Mouse (Mus musculus) MEL (cell line): ENCODE measurements around the gene Dmrt2. TPM values are rescaled to one million over a fixed set of nuclear protein-coding genes. Genes with fewer than 3 reads are reported as not detected.
A peak's percentile ranks its signal among the peaks of the same experiment; 100 is the strongest.

Source experiments
- DNase-seq: peaks from one replicate; pipeline ENCODE4 v3.0.0; 2011; ENCODE audit warnings: low read depth, low spot score
- H3K27ac ChIP-seq: 2 replicates; pipeline ENCODE4 v1.5.1; 2012; ENCODE audit warnings: low read depth, mild to moderate bottlenecking, control low read depth, low read length, moderate library complexity; ENCODE audit not compliant: control insufficient read depth
- H3K27me3 ChIP-seq, 2 experiments: fragments of 150-350 bp in 1 of 2; sonication (generic) in 1 of 2; 2 replicates each; pipeline ENCODE4 v1.6.1; 2012; ENCODE audit warnings: low read length in 2 of 2, mild to moderate bottlenecking in 2 of 2, improper control_type of control experiment in 1 of 2, moderate library complexity in 1 of 2; ENCODE audit not compliant: insufficient read depth in 2 of 2, control insufficient read depth in 1 of 2
- H3K36me3 ChIP-seq, 2 experiments: 2 replicates each; pipeline ENCODE4 v1.6.1; 2012 to 2014; ENCODE audit warnings: low read length in 2 of 2, improper control_type of control experiment in 1 of 2, inconsistent platforms in 1 of 2, mild to moderate bottlenecking in 1 of 2; ENCODE audit not compliant: insufficient read depth in 2 of 2, control insufficient read depth in 1 of 2
- H3K4me1 ChIP-seq, 2 experiments: fragments of 150-350 bp in 1 of 2; sonication (generic) in 1 of 2; 2 replicates each; pipeline ENCODE4 v1.6.1; 2012; ENCODE audit warnings: low read length in 2 of 2, improper control_type of control experiment in 1 of 2, mild to moderate bottlenecking in 1 of 2; ENCODE audit not compliant: insufficient read depth in 2 of 2, control insufficient read depth in 1 of 2
- H3K4me3 ChIP-seq, 2 experiments: fragments of 150-350 bp in 1 of 2; sonication (generic) in 1 of 2; 2 replicates each; pipeline ENCODE4 v1.5.1; 2012; ENCODE audit warnings: low read depth in 2 of 2, low read length in 2 of 2, mild to moderate bottlenecking in 2 of 2, moderate library complexity in 2 of 2, control low read depth in 1 of 2, improper control_type of control experiment in 1 of 2; ENCODE audit not compliant: control insufficient read depth in 1 of 2, insufficient read depth in 1 of 2
- H3K79me2 ChIP-seq: 2 replicates; pipeline ENCODE4 v1.6.1; 2012; ENCODE audit warnings: mild to moderate bottlenecking, low read length, moderate library complexity; ENCODE audit not compliant: control insufficient read depth, poor library complexity, insufficient read depth
- H3K9ac ChIP-seq: 2 replicates; pipeline ENCODE4 v1.6.1; 2012; ENCODE audit warnings: low read depth, mild to moderate bottlenecking, control low read depth, low read length, moderate library complexity; ENCODE audit not compliant: control insufficient read depth, poor library complexity, severe bottlenecking
- H3K9me3 ChIP-seq: fragments of 150-350 bp; sonication (generic); replicated peaks from 2 replicates; pipeline ENCODE4 v1.6.1; 2012; ENCODE audit warnings: mild to moderate bottlenecking, low read length, improper control_type of control experiment, moderate library complexity; ENCODE audit not compliant: insufficient read depth
- CHD1 ChIP-seq: IDR thresholded peaks from 2 replicates; pipeline ENCODE4 v1.6.1; 2012; ENCODE audit warnings: low read depth, mild to moderate bottlenecking, inconsistent platforms, low read length, improper control_type of control experiment
- CHD2 ChIP-seq: IDR thresholded peaks from 2 replicates; pipeline ENCODE4 v1.6.1; 2011; ENCODE audit warnings: low read length, improper control_type of control experiment
- CTCF ChIP-seq, 3 experiments: IDR thresholded peaks in 2 of 3; conservative IDR thresholded peaks in 1 of 3; 2 replicates each; pipeline ENCODE4 v1.5.1; 2011 to 2012; ENCODE audit warnings: low read length in 3 of 3, low read depth in 2 of 3, mild to moderate bottlenecking in 2 of 3, improper control_type of control experiment in 1 of 3, inconsistent platforms in 1 of 3, mixed read lengths in 1 of 3, moderate library complexity in 1 of 3; ENCODE audit not compliant: control insufficient read depth in 1 of 3, insufficient read depth in 1 of 3, poor library complexity in 1 of 3, severe bottlenecking in 1 of 3
- ELF1 ChIP-seq: IDR thresholded peaks from 2 replicates; pipeline ENCODE4 v1.6.1; 2014; ENCODE audit warnings: low read depth, mild to moderate bottlenecking, inconsistent platforms, low read length, improper control_type of control experiment, moderate library complexity
- ETS1 ChIP-seq: IDR thresholded peaks from 2 replicates; pipeline ENCODE4 v1.6.1; 2012; ENCODE audit warnings: low read depth, mild to moderate bottlenecking, inconsistent platforms, low read length, improper control_type of control experiment, moderate library complexity
- KAT2A ChIP-seq: conservative IDR thresholded peaks from 2 replicates; pipeline ENCODE4 v1.6.1; 2012; ENCODE audit warnings: low read depth, low read length, improper control_type of control experiment, inconsistent platforms
- MEF2A ChIP-seq: IDR thresholded peaks from 2 replicates; pipeline ENCODE4 v1.6.1; 2014; ENCODE audit warnings: low read depth, mild to moderate bottlenecking, inconsistent platforms, low read length, improper control_type of control experiment; ENCODE audit not compliant: poor library complexity, insufficient replicate concordance, severe bottlenecking; ENCODE audit errors: extremely low read depth
- MXI1 ChIP-seq: IDR thresholded peaks from 2 replicates; pipeline ENCODE4 v1.6.1; 2011; ENCODE audit warnings: mild to moderate bottlenecking, low read depth, low read length, improper control_type of control experiment
- MYC ChIP-seq: IDR thresholded peaks from 2 replicates; pipeline ENCODE4 v1.6.1; 2011; ENCODE audit warnings: low read depth, mild to moderate bottlenecking, low read length, improper control_type of control experiment, moderate library complexity
- NELFE ChIP-seq: IDR thresholded peaks from 2 replicates; pipeline ENCODE4 v1.6.1; 2011; ENCODE audit warnings: low read depth, low read length, improper control_type of control experiment
- NRF1 ChIP-seq: IDR thresholded peaks from 2 replicates; pipeline ENCODE4 v1.6.1; 2014; ENCODE audit warnings: low read depth, mild to moderate bottlenecking, inconsistent platforms, low read length, improper control_type of control experiment, moderate library complexity; ENCODE audit not compliant: poor library complexity, insufficient read depth, severe bottlenecking
- RAD21 ChIP-seq: IDR thresholded peaks from 2 replicates; pipeline ENCODE4 v1.6.1; 2011; ENCODE audit warnings: mild to moderate bottlenecking, low read depth, low read length, improper control_type of control experiment
- SMC3 ChIP-seq: IDR thresholded peaks from 2 replicates; pipeline ENCODE4 v1.6.1; 2011; ENCODE audit warnings: low read depth, low read length, improper control_type of control experiment
- TBP ChIP-seq: IDR thresholded peaks from 2 replicates; pipeline ENCODE4 v1.8.0; 2011; ENCODE audit warnings: low read depth, low read length, improper control_type of control experiment
- TCF12 ChIP-seq: IDR thresholded peaks from 2 replicates; pipeline ENCODE4 v1.6.1; 2014; ENCODE audit warnings: low read depth, mild to moderate bottlenecking, inconsistent platforms, low read length, improper control_type of control experiment, moderate library complexity
- USF1 ChIP-seq: IDR thresholded peaks from 2 replicates; pipeline ENCODE4 v1.6.1; 2014; ENCODE audit warnings: low read depth, mild to moderate bottlenecking, inconsistent platforms, low read length, improper control_type of control experiment, moderate library complexity
- ZC3H11A ChIP-seq: IDR thresholded peaks from 2 replicates; pipeline ENCODE4 v1.6.1; 2012; ENCODE audit warnings: low read depth, mild to moderate bottlenecking, inconsistent platforms, low read length, improper control_type of control experiment
- ZKSCAN1 ChIP-seq: IDR thresholded peaks from 2 replicates; pipeline ENCODE4 v1.6.1; 2012; ENCODE audit warnings: low read depth, mild to moderate bottlenecking, inconsistent platforms, low read length, improper control_type of control experiment, moderate library complexity
- ZNF384 ChIP-seq: IDR thresholded peaks from 2 replicates; pipeline ENCODE4 v1.6.1; 2012; ENCODE audit warnings: low read depth, mild to moderate bottlenecking, inconsistent platforms, low read length, improper control_type of control experiment
- polyA plus RNA-seq, 2 experiments: library from polyadenylated mRNA; stranded (reverse) in 1 of 2; unstranded in 1 of 2; fragments of >175 nt in 1 of 2; fragments of >200 nt in 1 of 2; gene quantifications; 2 replicates each; pipeline versions ENCODE4 v1.2.1 to v1.2.4; 2012; ENCODE audit warnings: low replicate concordance in 2 of 2, low read depth in 1 of 2; ENCODE audit not compliant: insufficient read length in 2 of 2, insufficient read depth in 1 of 2, missing spikeins in 1 of 2
- total RNA-seq: library from RNA; depleted of rRNA; stranded (reverse); fragments of 300-350 nt; gene quantifications from 2 replicates; pipeline ENCODE4 v1.2.3, GENCODE M21; 2012

The Dmrt2 gene
- total and polyA plus RNA-seq, 3 experiments: not detected

DNA sequence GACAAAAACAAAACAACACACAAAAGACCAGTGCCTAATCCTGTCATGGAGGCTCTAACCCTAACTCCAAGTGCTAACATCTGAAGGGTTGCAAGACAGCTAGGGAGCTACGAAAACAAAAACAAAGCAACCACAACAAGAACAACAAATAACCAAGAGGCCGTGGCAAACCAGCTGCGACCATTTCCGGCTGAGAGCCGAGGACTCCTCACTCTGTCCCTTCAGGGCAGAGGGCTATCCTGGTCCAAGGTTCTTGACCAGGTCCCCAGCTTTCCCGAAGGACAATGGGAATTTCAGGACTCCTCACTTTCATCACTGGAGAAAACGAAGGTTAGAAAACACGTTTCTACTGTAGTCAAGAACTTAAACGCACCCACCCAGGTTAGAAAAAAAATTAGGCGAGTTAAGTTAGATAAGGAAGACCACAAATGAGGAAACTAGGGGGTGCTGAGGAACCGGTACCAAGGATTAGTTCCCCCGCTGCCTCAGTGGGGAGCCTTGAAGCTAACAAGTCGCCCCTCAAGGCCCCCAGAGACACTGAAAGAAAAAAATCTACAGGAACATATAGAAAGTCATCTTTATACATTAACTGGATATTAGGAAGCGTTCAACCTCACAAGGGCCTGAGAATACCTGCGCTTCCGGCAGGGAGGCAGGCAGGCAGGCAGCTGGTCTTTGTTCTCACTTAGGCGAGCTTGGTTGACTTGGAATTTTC, 1.5 kb upstream of the Dmrt2 start:
- no peaks in the 10 kb centered on the region for H3K36me3 ChIP-seq
- TF ChIP-seq ZNF384 (peak; percentile 20; the same call in 1 of the 2 replicates), ELF1 (no peak)
- TF ChIP-seq, all 39 proteins: peak for 1
- no peaks in the 10 kb centered on the region for H3K9me3 ChIP-seq
- no peaks in the 10 kb centered on the region for H3K27me3 ChIP-seq
- DNase-seq: peak; percentile 5
- H3K27ac ChIP-seq: no peak overlapping the region
- H3K79me2 ChIP-seq: no peaks in the 10 kb centered on the region
- no peak overlapping the region for H3K9ac ChIP-seq
- no peaks in the 10 kb centered on the region for H3K4me1 ChIP-seq
- no peak overlapping the region for H3K4me3 ChIP-seq

DNA sequence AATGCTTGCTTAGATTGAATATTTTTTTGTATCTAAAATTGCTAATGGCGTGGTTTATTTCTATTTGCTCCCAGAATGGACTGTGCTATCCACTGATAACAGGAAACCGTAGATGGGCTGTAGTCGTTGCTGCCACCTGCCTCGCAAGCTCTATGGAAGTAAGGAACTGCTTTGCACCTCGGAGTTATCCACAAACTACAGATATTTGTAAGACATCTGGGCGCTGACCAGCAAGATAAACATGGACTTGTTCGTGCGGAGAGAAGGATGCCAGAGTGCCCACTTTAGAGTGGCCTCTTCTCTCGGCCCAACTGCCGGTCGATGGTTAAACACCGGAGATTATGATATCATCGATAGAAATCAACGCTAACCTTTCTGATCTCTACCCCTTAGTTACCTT, 530 bp upstream of the Dmrt2 start:
- no peak overlapping the region for H3K9ac ChIP-seq
- no peaks in the 10 kb centered on the region for H3K9me3 ChIP-seq
- no peak for DNase-seq
- no peak overlapping the region for H3K4me3 ChIP-seq
- no peaks in the 10 kb centered on the region for H3K27me3 ChIP-seq
- H3K4me1 ChIP-seq: no peaks in the 10 kb centered on the region
- no peaks in the 10 kb centered on the region for H3K36me3 ChIP-seq
- no peak for TF ChIP-seq MYC
- no peak for TF ChIP-seq RAD21
- no peak for TF ChIP-seq ETS1
- no peak for TF ChIP-seq CTCF (IDR thresholded peaks at IDR 0.05 in 2 of 3, conservative IDR thresholded peaks at IDR 0.05 in 1 of 3; ENCODE audit: control insufficient read depth in 1 of 3, insufficient read depth in 1 of 3, low read depth in 2 of 3, low read length in 3 of 3, poor library complexity in 1 of 3, severe bottlenecking in 1 of 3)
- TF ChIP-seq MXI1: no peak
- TF ChIP-seq TCF12: no peak
- no peak for TF ChIP-seq SMC3
- no peak for TF ChIP-seq USF1
- no peak for TF ChIP-seq ZC3H11A
- H3K27ac ChIP-seq: no peak overlapping the region
- no peaks in the 10 kb centered on the region for H3K79me2 ChIP-seq

DNA sequence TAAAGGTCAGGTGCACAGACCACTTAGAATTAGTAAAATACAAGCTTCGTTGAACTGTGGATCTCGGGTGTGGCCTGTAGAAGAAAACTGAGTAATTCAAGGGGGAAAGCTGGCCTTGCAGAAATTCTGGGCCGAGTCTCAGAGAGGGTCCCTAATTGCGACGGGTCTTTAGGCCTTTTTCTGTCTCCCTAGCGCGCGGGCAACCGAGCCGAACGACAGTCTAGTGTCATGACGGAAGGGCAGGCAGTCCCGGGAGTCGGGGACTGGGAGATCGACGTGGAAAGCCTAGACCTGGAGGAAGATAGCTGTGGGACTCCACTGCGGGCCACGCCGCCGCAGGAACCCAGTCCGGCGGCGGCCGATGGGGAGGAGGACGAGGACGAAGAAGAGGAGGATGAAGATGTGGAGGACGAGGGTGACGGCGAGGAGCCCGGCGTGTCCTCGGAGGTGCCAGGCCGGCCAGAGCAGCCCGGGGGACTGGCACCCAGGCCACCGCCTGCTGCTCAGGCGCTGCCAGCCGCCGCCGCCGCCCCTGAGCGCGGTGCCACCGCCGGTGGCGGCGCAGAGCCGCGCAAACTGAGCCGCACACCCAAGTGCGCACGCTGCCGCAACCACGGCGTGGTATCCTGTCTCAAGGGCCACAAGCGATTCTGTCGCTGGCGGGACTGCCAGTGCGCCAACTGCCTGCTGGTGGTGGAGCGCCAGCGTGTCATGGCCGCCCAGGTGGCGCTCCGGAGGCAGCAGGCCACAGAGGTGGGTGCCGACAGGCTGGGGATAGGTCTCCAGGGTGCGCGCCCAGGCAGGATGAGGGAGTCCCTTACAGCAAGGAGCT, 1.2 kb downstream of the Dmrt2 start:
- no peak for TF ChIP-seq ZKSCAN1
- TF ChIP-seq MEF2A: no peak
- no peak for TF ChIP-seq RAD21
- TF ChIP-seq NELFE: no peak
- TF ChIP-seq KAT2A: no peak
- TF ChIP-seq USF1: no peak
- TF ChIP-seq ZC3H11A: no peak
- TF ChIP-seq MYC: no peak
- TF ChIP-seq NRF1: no peak
- no peak for TF ChIP-seq SMC3
- TF ChIP-seq CHD2: no peak
- TF ChIP-seq TBP: no peak
- no peak for TF ChIP-seq CHD1
- DNase-seq: no peak
- no peak overlapping the region for H3K4me3 ChIP-seq
- no peaks in the 10 kb centered on the region for H3K27me3 ChIP-seq
- no peaks in the 10 kb centered on the region for H3K79me2 ChIP-seq
- no peak overlapping the region for H3K9ac ChIP-seq
- no peaks in the 10 kb centered on the region for H3K9me3 ChIP-seq
- no peaks in the 10 kb centered on the region for H3K4me1 ChIP-seq
- no peaks in the 10 kb centered on the region for H3K36me3 ChIP-seq
- no peak overlapping the region for H3K27ac ChIP-seq
